Mouse (Mus musculus) spleen, adult 2 months (tissue): Measurements from ENCODE around the gene Plau. TPM values are rescaled to one million over a fixed set of nuclear protein-coding genes. Genes with fewer than 3 reads are reported as not detected.

ENCODE experiments used
- DNase-seq, 2 experiments: peaks; one replicate each; pipeline versions ENCODE4 v3.0.0 to v3.0.0-alpha.2; 2012 to 2021; ENCODE audit warnings: low spot score in 2 of 2, low read depth in 1 of 2
- H3K27ac ChIP-seq: fragments of 200-500 bp; 2 replicates; pipeline ENCODE4 v1.5.1; 2012; ENCODE audit warnings: low read length, inconsistent platforms; ENCODE audit not compliant: insufficient read depth
- H3K27me3 ChIP-seq: fragments of 200-500 bp; 2 replicates; pipeline ENCODE4 v1.6.1; 2012; ENCODE audit warnings: mild to moderate bottlenecking, moderate library complexity, low read length, inconsistent platforms; ENCODE audit not compliant: control insufficient read depth, insufficient read depth
- H3K36me3 ChIP-seq: fragments of 200-500 bp; 2 replicates; pipeline ENCODE4 v1.6.1; 2012; ENCODE audit warnings: mild to moderate bottlenecking, low read length, inconsistent platforms; ENCODE audit not compliant: control insufficient read depth, insufficient read depth
- H3K4me1 ChIP-seq: fragments of 200-500 bp; 2 replicates; pipeline ENCODE4 v1.6.1; 2011; ENCODE audit warnings: inconsistent platforms; ENCODE audit not compliant: control insufficient read depth, insufficient read depth, insufficient read length
- H3K4me3 ChIP-seq: fragments of 200-500 bp; 2 replicates; pipeline ENCODE4 v1.5.1; 2011; ENCODE audit warnings: mild to moderate bottlenecking, inconsistent platforms; ENCODE audit not compliant: insufficient read depth, insufficient read length; ENCODE audit errors: extremely low read depth
- CTCF ChIP-seq: fragments of 200-500 bp; IDR thresholded peaks from 2 replicates; pipeline ENCODE4 v1.5.1; 2011; ENCODE audit warnings: mild to moderate bottlenecking, inconsistent platforms; ENCODE audit not compliant: insufficient read depth, insufficient read length, insufficient replicate concordance; ENCODE audit errors: extremely low read depth
- POLR2A ChIP-seq: fragments of 200-500 bp; IDR thresholded peaks from 2 replicates; pipeline ENCODE4 v1.6.1; 2011; ENCODE audit warnings: low read depth, low read length, inconsistent platforms
- WGBS: fragments of 180-500 bp; shearing (Covaris S2); methylation state at CpG from one replicate; pipeline ENCODE4 v1.1.7; 2018; 5-methylcytosine and 5-hydroxymethylcytosine counted together
- polyA plus RNA-seq: library from polyadenylated mRNA; depleted of rRNA; stranded (reverse); fragments of >200 nt; gene quantifications from 2 replicates; pipeline ENCODE4 v1.2.3, GENCODE M21; 2012

Gene Plau
- polyA plus RNA-seq, 1 experiment, result 1.2 TPM

GRCm38 (mm10) chr14:20844126-20844525, 7.7 kb downstream of the Plau start:
- Histone ChIP-seq H3K4me3 (no peak overlapping the region), H3K4me1 (peaks cover 4% of the 10 kb centered on the region), H3K27ac (no peak overlapping the region), H3K36me3 (no peaks in the 10 kb centered on the region), H3K27me3 (no peaks in the 10 kb centered on the region)
- 80% methylated on average over 6 of the region's 6 CpGs for WGBS
- TF ChIP-seq POLR2A, result no peak
- no peak for TF ChIP-seq CTCF
- no peak for DNase-seq

GRCm38 (mm10) chr14:20844671-20845576, 8.5 kb downstream of the Plau start:
- Histone ChIP-seq H3K4me3 (no peak overlapping the region), H3K36me3 (no peaks in the 10 kb centered on the region), H3K4me1 (peaks cover 4% of the 10 kb centered on the region), H3K27ac (0 out of 2 replicates have a peak overlapping the region, but pooled peaks have one; percentile 13), H3K27me3 (no peaks in the 10 kb centered on the region)
- DNase-seq, result no peak
- 69% methylated on average over 10 of the region's 10 CpGs for WGBS
- no peak for TF ChIP-seq POLR2A
- no peak for TF ChIP-seq CTCF

- no peaks in the 10 kb centered on the region for H3K36me3 ChIP-seq
- peak overlapping the region; percentile 45 for H3K4me3 ChIP-seq
- H3K27ac ChIP-seq, result peak overlapping the region; percentile 19; the same call in 1 of the 2 replicates
- H3K27me3 ChIP-seq, result no peaks in the 10 kb centered on the region
- peak in 1 of 2 experiments; percentile 46 for DNase-seq
- WGBS, result 28% methylated on average over 9 of the region's 9 CpGs
- peaks cover 4% of the 10 kb centered on the region for H3K4me1 ChIP-seq
- no peak for TF ChIP-seq CTCF
- TF ChIP-seq POLR2A, result no peak
Measured at GRCm38 (mm10) chr14:20845577-20846088, 9.2 kb downstream of the Plau start.

- no peak for TF ChIP-seq CTCF
- no peak for TF ChIP-seq POLR2A
- Histone ChIP-seq H3K27ac (0 out of 2 replicates have a peak overlapping the region, but pooled peaks have one; percentile 19), H3K4me3 (peak overlapping the region; percentile 45), H3K36me3 (no peaks in the 10 kb centered on the region), H3K4me1 (peaks cover 4% of the 10 kb centered on the region), H3K27me3 (no peaks in the 10 kb centered on the region)
- WGBS, result 37% methylated on average over 7 of the region's 7 CpGs
- no peak for DNase-seq
Measured at GRCm38 (mm10) chr14:20846214-20846613, 9.8 kb downstream of the Plau start.

- Histone ChIP-seq H3K4me3 (no peak overlapping the region), H3K36me3 (no peaks in the 10 kb centered on the region), H3K27me3 (no peaks in the 10 kb centered on the region), H3K4me1 (peaks cover 4% of the 10 kb centered on the region; the same call in 1 of the 2 replicates), H3K27ac (no peak overlapping the region)
- 88% methylated on average over 3 of the region's 3 CpGs for WGBS
- no peak for DNase-seq
- TF ChIP-seq CTCF (no peak), POLR2A (no peak)
Measured at GRCm38 (mm10) chr14:20847637-20848129, 11.2 kb downstream of the Plau start.

GRCm38 (mm10) chr14:20849753-20850152, 13.3 kb downstream of the Plau start:
- DNase-seq, result no peak
- 88% methylated on average over 4 of the region's 4 CpGs for WGBS
- no peak overlapping the region for H3K27ac ChIP-seq
- TF ChIP-seq POLR2A (no peak), CTCF (no peak)
- H3K4me3 ChIP-seq, result no peak overlapping the region
- H3K4me1 ChIP-seq, result peaks cover 2% of the 10 kb centered on the region; the same call in 1 of the 2 replicates
- no peaks in the 10 kb centered on the region for H3K36me3 ChIP-seq
- H3K27me3 ChIP-seq, result no peaks in the 10 kb centered on the region
